Mouse (Mus musculus) testis, adult 2 months (tissue): ENCODE measurements around the gene Nt5c2.

Source experiments
- CTCF ChIP-seq: fragments of 200-500 bp; IDR thresholded peaks from 2 replicates; pipeline ENCODE4 v1.5.1; 2012; ENCODE audit warnings: low read depth, mild to moderate bottlenecking, inconsistent platforms, low read length, moderate library complexity; ENCODE audit not compliant: control insufficient read depth, insufficient read depth, insufficient replicate concordance
- POLR2A ChIP-seq: fragments of 200-500 bp; IDR thresholded peaks from 2 replicates; pipeline ENCODE4 v1.6.1; 2012; ENCODE audit warnings: low read depth, mild to moderate bottlenecking, inconsistent platforms, low read length, moderate library complexity; ENCODE audit not compliant: control insufficient read depth

DNA sequence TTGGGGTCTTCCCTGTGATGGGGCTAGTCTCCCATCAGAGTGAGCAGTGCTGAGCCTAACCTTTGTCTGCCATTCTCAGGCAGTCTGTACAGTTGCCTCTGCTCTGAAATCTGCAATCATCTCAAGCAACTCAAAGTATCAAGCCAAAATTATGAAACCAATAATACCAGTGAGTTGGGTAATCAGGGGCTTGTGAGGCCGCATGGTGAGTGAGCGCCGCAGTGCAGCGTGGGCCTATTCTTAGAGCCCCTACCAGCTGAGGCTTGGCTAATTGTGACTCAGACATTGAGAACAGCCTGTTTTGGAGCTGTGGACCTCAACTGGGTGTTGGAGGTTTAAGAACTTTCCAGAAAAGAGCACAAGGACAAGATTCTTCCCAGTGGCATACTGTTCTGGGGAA, 143.9 kb downstream of the Nt5c2 start:
- TF ChIP-seq POLR2A (no peak), CTCF (no peak)
